Mouse (Mus musculus): ENCODE measurements around the gene BC005537. TPM values are rescaled to one million over a fixed set of nuclear protein-coding genes. Genes with fewer than 3 reads are reported as not detected.

Gene BC005537
- polyA plus RNA-seq, 1 experiment: 28.3 TPM

DNA sequence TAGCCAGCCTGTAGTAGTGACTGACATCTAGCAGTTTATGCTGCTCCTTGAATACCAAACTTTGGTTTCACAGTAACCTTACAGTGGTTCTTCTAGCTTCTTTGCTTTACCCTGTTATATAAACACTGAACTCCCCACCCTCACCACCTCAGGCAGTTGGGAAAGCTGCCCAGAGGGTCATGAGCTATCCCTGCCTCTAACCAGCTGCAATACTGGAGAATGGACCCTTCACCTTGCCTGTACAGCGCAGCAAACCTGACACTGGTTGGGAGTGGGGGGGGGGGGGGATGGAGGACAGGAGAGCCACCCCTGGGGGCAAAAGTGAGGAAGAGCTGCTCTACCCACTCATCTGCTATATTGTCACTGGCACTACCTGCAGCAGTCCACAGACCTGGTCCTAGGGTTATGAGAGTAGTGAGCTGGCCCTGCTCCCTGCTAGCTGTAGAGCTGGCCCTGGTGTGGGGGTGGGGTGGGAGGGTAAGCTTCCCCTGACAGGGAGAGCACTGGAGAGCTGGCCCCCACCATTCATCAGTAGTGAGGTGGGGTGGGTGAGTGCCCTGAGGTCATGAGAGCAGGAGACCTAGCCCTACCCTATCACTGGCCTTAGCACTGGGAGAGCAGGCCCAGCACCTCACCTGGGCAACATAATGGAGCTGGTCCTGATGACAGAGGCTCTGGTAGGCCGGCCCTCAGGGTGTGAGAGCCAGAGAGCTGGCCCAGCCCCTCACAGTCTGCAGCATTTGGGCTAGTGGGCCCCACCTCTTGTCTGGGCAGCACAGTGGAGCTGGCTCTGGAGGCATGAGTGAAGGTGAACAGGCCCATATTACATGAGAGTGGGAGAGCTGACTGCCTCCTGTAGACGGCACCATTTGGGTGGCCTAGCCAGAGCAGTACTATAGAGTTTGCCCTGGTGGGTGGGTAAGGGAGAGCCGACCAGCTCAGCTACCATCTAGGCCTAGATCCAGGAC is 15.0 kb downstream of the BC005537 start:
- Histone ChIP-seq H3K79me2 (ENCODE audit: control insufficient read depth, insufficient read depth) (peaks cover 10% of the 10 kb centered on the region), H3ac (ENCODE audit: control insufficient read depth, insufficient read length, low read depth) (no peak overlapping the region), H3K36me3 (ENCODE audit: control insufficient read depth, insufficient read depth) (peaks cover 35% of the 10 kb centered on the region), H3K79me3 (ENCODE audit: low read depth) (no peaks in the 10 kb centered on the region), H3K4me3 (ENCODE audit: insufficient read depth, poor library complexity, severe bottlenecking) (no peak overlapping the region), H3K27me3 (ENCODE audit: control insufficient read depth, insufficient read depth, insufficient read length) (no peaks in the 10 kb centered on the region)
- no peak for TF ChIP-seq CTCF (IDR thresholded peaks at IDR 0.05; ENCODE audit: control insufficient read depth, insufficient read depth, insufficient read length)
- TF ChIP-seq USF1 (IDR thresholded peaks at IDR 0.05; ENCODE audit: low read depth): no peak
- no peak for TF ChIP-seq MYOG (IDR thresholded peaks at IDR 0.05; ENCODE audit: control insufficient read depth, extremely low read depth, insufficient read length)
- no peak for TF ChIP-seq CEBPB (IDR thresholded peaks at IDR 0.05; ENCODE audit: low read depth)
- TF ChIP-seq MYOD1 (IDR thresholded peaks at IDR 0.05; ENCODE audit: control insufficient read depth, insufficient read length, low read depth): no peak
- no peak for TF ChIP-seq MAX (IDR thresholded peaks at IDR 0.05)
- TF ChIP-seq FOSL1 (IDR thresholded peaks at IDR 0.05; ENCODE audit: insufficient read depth, low read length, poor library complexity, severe bottlenecking): no peak

DNA sequence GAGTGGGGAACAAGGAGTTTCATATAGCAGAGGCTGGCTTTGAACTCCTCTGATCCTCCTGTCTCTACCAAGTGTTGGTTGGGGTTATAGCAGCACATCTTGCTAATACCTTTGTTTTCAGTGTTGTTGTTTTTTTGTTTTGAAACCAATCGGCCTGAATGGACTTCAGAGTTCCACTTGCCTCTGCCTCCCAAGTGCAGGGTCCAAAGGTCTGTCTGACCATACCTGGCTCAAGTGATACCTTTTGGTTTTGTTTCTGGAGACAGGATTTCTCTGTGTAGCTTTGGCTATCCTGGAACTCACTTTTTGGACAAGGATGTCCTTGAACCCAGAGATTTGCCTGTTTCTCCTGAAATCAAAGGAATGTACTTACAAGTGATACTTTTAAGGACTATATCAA is 18.5 kb downstream of the BC005537 start:
- H3K27me3 ChIP-seq (ENCODE audit: control insufficient read depth, insufficient read depth, insufficient read length): no peaks in the 10 kb centered on the region
- TF ChIP-seq CTCF (IDR thresholded peaks at IDR 0.05; ENCODE audit: control insufficient read depth, insufficient read depth, insufficient read length): no peak
- TF ChIP-seq FOSL1 (IDR thresholded peaks at IDR 0.05; ENCODE audit: insufficient read depth, low read length, poor library complexity, severe bottlenecking): no peak
- H3K4me3 ChIP-seq (ENCODE audit: insufficient read depth, poor library complexity, severe bottlenecking): no peak overlapping the region
- no peaks in the 10 kb centered on the region for H3K79me2 ChIP-seq (ENCODE audit: control insufficient read depth, insufficient read depth)
- H3ac ChIP-seq (ENCODE audit: control insufficient read depth, insufficient read length, low read depth): no peak overlapping the region
- H3K36me3 ChIP-seq (ENCODE audit: control insufficient read depth, insufficient read depth): no peaks in the 10 kb centered on the region
- no peaks in the 10 kb centered on the region for H3K79me3 ChIP-seq (ENCODE audit: low read depth)

DNA sequence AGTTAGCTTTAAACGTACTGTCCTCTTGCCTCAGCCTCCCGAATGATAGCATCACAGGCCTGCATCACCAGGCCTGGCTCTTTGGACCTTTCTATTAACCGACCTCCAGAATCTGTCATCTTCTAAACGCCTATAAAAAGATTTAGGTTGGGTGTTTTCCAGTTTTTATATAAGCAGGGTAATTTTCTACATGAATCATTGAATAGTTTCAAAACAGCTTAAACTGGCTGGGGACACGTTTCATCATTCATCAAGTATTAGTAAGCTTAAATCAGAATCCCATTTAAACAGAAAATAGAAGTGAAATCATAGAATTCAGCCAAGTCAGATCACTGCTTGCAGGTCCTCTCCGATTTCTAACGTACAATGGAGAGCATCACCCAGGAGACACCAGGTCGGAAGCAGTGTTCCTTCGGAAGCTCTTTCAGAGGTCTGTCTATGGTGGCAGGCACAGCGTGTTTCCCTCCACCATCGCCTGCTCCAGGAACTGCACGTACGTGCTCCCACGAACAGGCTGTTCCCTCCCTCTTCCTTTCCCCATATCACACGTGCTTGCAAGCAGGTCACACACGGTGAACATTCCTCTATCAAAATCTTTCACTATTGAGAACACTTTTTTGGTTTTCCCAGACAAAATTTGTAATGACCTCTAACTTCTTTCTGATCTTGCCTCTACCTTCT is 21.3 kb downstream of the BC005537 start:
- no peak overlapping the region for H3ac ChIP-seq (ENCODE audit: control insufficient read depth, insufficient read length, low read depth)
- H3K36me3 ChIP-seq (ENCODE audit: control insufficient read depth, insufficient read depth): peaks cover 3% of the 10 kb centered on the region
- H3K79me2 ChIP-seq (ENCODE audit: control insufficient read depth, insufficient read depth): no peaks in the 10 kb centered on the region
- H3K27me3 ChIP-seq (ENCODE audit: control insufficient read depth, insufficient read depth, insufficient read length): no peaks in the 10 kb centered on the region
- TF ChIP-seq CEBPB (IDR thresholded peaks at IDR 0.05; ENCODE audit: low read depth): no peak
- TF ChIP-seq MAX (IDR thresholded peaks at IDR 0.05): no peak
- TF ChIP-seq MYOD1 (IDR thresholded peaks at IDR 0.05; ENCODE audit: control insufficient read depth, insufficient read length, low read depth): no peak
- no peak for TF ChIP-seq FOSL1 (IDR thresholded peaks at IDR 0.05; ENCODE audit: insufficient read depth, low read length, poor library complexity, severe bottlenecking)
- H3K79me3 ChIP-seq (ENCODE audit: low read depth): no peaks in the 10 kb centered on the region
- H3K4me3 ChIP-seq (ENCODE audit: insufficient read depth, poor library complexity, severe bottlenecking): no peak overlapping the region

- H3K79me3 ChIP-seq (ENCODE audit: low read depth): peaks cover under 1% of the 10 kb centered on the region
- no peak overlapping the region for H3ac ChIP-seq (ENCODE audit: control insufficient read depth, insufficient read length, low read depth)
- H3K79me2 ChIP-seq (ENCODE audit: control insufficient read depth, insufficient read depth): no peaks in the 10 kb centered on the region
- H3K27me3 ChIP-seq (ENCODE audit: control insufficient read depth, insufficient read depth, insufficient read length): no peaks in the 10 kb centered on the region
- peaks cover 3% of the 10 kb centered on the region for H3K36me3 ChIP-seq (ENCODE audit: control insufficient read depth, insufficient read depth)
- H3K4me3 ChIP-seq (ENCODE audit: insufficient read depth, poor library complexity, severe bottlenecking): no peak overlapping the region
- TF ChIP-seq MAX (IDR thresholded peaks at IDR 0.05) (no peak), USF1 (IDR thresholded peaks at IDR 0.05; ENCODE audit: low read depth) (no peak), MYOG (IDR thresholded peaks at IDR 0.05; ENCODE audit: control insufficient read depth, extremely low read depth, insufficient read length) (no peak), FOSL1 (IDR thresholded peaks at IDR 0.05; ENCODE audit: insufficient read depth, low read length, poor library complexity, severe bottlenecking) (no peak), CTCF (IDR thresholded peaks at IDR 0.05; ENCODE audit: control insufficient read depth, insufficient read depth, insufficient read length) (no peak), CEBPB (IDR thresholded peaks at IDR 0.05; ENCODE audit: low read depth) (no peak), MYOD1 (IDR thresholded peaks at IDR 0.05; ENCODE audit: control insufficient read depth, insufficient read length, low read depth) (no peak)
These were observed 23.2 kb downstream of the BC005537 start for GRCm38 (mm10) chr13:24824647-24825046.

GRCm38 (mm10) chr13:24825587-24825986 is 24.1 kb downstream of the BC005537 start:
- peaks cover 1% of the 10 kb centered on the region for H3K79me3 ChIP-seq (ENCODE audit: low read depth)
- H3K4me3 ChIP-seq (ENCODE audit: insufficient read depth, poor library complexity, severe bottlenecking): no peak overlapping the region
- H3K27me3 ChIP-seq (ENCODE audit: control insufficient read depth, insufficient read depth, insufficient read length): no peaks in the 10 kb centered on the region
- no peak overlapping the region for H3ac ChIP-seq (ENCODE audit: control insufficient read depth, insufficient read length, low read depth)
- H3K36me3 ChIP-seq (ENCODE audit: control insufficient read depth, insufficient read depth): peaks cover 3% of the 10 kb centered on the region
- TF ChIP-seq MYOG (IDR thresholded peaks at IDR 0.05; ENCODE audit: control insufficient read depth, extremely low read depth, insufficient read length): no peak
- TF ChIP-seq MAX (IDR thresholded peaks at IDR 0.05): no peak
- H3K79me2 ChIP-seq (ENCODE audit: control insufficient read depth, insufficient read depth): peaks cover 5% of the 10 kb centered on the region

GRCm38 (mm10) chr13:24826116-24826515 is 24.7 kb downstream of the BC005537 start:
- Histone ChIP-seq H3K27me3 (ENCODE audit: control insufficient read depth, insufficient read depth, insufficient read length) (no peaks in the 10 kb centered on the region), H3K79me2 (ENCODE audit: control insufficient read depth, insufficient read depth) (peaks cover 10% of the 10 kb centered on the region), H3K4me3 (ENCODE audit: insufficient read depth, poor library complexity, severe bottlenecking) (no peak overlapping the region), H3ac (ENCODE audit: control insufficient read depth, insufficient read length, low read depth) (no peak overlapping the region), H3K79me3 (ENCODE audit: low read depth) (peaks cover 1% of the 10 kb centered on the region), H3K36me3 (ENCODE audit: control insufficient read depth, insufficient read depth) (peaks cover 3% of the 10 kb centered on the region)
- no peak for TF ChIP-seq MYOD1 (IDR thresholded peaks at IDR 0.05; ENCODE audit: control insufficient read depth, insufficient read length, low read depth)
- TF ChIP-seq FOSL1 (IDR thresholded peaks at IDR 0.05; ENCODE audit: insufficient read depth, low read length, poor library complexity, severe bottlenecking): no peak
- TF ChIP-seq CEBPB (IDR thresholded peaks at IDR 0.05; ENCODE audit: low read depth): no peak
- no peak for TF ChIP-seq MYOG (IDR thresholded peaks at IDR 0.05; ENCODE audit: control insufficient read depth, extremely low read depth, insufficient read length)
- TF ChIP-seq MAX (IDR thresholded peaks at IDR 0.05): no peak
- no peak for TF ChIP-seq USF1 (IDR thresholded peaks at IDR 0.05; ENCODE audit: low read depth)
- TF ChIP-seq CTCF (IDR thresholded peaks at IDR 0.05; ENCODE audit: control insufficient read depth, insufficient read depth, insufficient read length): no peak
